Mouse (Mus musculus) heart, postnatal 0 days (tissue): ENCODE results near the gene Add3. TPM values are rescaled to one million over a fixed set of nuclear protein-coding genes. Genes with fewer than 3 reads are reported as not detected.

Source experiments
- ATAC-seq: fragments of 200-750 bp; cut with Nextera tagmentation; 2 replicates; pipeline ENCODE4 v1.8.0; 2017; ENCODE audit warnings: low read depth, moderate number of reproducible peaks, moderate library complexity; ENCODE audit not compliant: insufficient read depth
- DNase-seq: peaks from one replicate; pipeline ENCODE4 v3.0.0-alpha.2; 2016; ENCODE audit warnings: low spot score
- H3K27ac ChIP-seq: fragments of 300-500 bp; sonication (generic); 2 replicates; pipeline ENCODE4 v1.5.1; 2014; ENCODE audit warnings: low read depth, mild to moderate bottlenecking
- H3K27me3 ChIP-seq: fragments of 300-500 bp; sonication (generic); 2 replicates; pipeline ENCODE4 v1.6.1; 2014; ENCODE audit warnings: low read length, mixed read lengths; ENCODE audit not compliant: control insufficient read depth, insufficient read depth
- H3K36me3 ChIP-seq: fragments of 300-500 bp; sonication (generic); replicated peaks from 2 replicates; pipeline ENCODE4 v1.6.1; 2014; ENCODE audit warnings: low read length, mixed read lengths; ENCODE audit not compliant: control insufficient read depth, insufficient read depth
- H3K4me1 ChIP-seq: fragments of 300-500 bp; sonication (generic); 2 replicates; pipeline ENCODE4 v1.6.1; 2014; ENCODE audit warnings: antibody characterized with exemption; ENCODE audit not compliant: control insufficient read depth, insufficient read depth
- H3K4me2 ChIP-seq: fragments of 300-500 bp; sonication (generic); 2 replicates; pipeline ENCODE4 v1.6.1; 2014; ENCODE audit warnings: low read depth, mild to moderate bottlenecking, low read length, moderate library complexity
- H3K4me3 ChIP-seq: fragments of 300-500 bp; sonication (generic); 2 replicates; pipeline ENCODE4 v1.5.1; 2014; ENCODE audit warnings: low read depth, low read length
- H3K9ac ChIP-seq: fragments of 300-500 bp; sonication (generic); replicated peaks from 2 replicates; pipeline ENCODE4 v1.6.1; 2014; ENCODE audit warnings: low read depth, low read length, mixed read lengths
- H3K9me3 ChIP-seq: fragments of 300-500 bp; sonication (generic); replicated peaks from 2 replicates; pipeline ENCODE4 v1.6.1; 2016; ENCODE audit warnings: low read length; ENCODE audit not compliant: control insufficient read depth
- CTCF ChIP-seq: IDR thresholded peaks from 2 replicates; pipeline ENCODE4 v1.5.1; 2016; ENCODE audit warnings: antibody characterized with exemption, control low read depth, low read depth
- EP300 ChIP-seq: IDR thresholded peaks from 2 replicates; pipeline ENCODE4 v1.6.1; 2016; ENCODE audit warnings: antibody characterized with exemption, low read depth
- WGBS: fragments of 180-500 bp; shearing (Covaris S2); extraction: QIAGEN DNeasy Blood & Tissue Kit; methylation state at CpG from one replicate; pipeline ENCODE4 v1.1.7; 2014; 5-methylcytosine and 5-hydroxymethylcytosine counted together
- polyA plus RNA-seq: library from polyadenylated mRNA; unstranded; fragments of >200 nt; fragmentation: Nextera tagmentation; extraction: Ambion mirVana; gene quantifications from 2 replicates; pipeline ENCODE4 v1.2.1, GENCODE M21; 2015
- total RNA-seq: library from RNA; depleted of rRNA; stranded (reverse); fragments of >200 nt; gene quantifications from 2 replicates; pipeline ENCODE4 v1.2.3, GENCODE M21; 2014; ENCODE audit warnings: low replicate concordance

The Add3 gene
- total and polyA plus RNA-seq, 2 experiments from 2014 or later, result 62.1 to 82.9 TPM

DNA sequence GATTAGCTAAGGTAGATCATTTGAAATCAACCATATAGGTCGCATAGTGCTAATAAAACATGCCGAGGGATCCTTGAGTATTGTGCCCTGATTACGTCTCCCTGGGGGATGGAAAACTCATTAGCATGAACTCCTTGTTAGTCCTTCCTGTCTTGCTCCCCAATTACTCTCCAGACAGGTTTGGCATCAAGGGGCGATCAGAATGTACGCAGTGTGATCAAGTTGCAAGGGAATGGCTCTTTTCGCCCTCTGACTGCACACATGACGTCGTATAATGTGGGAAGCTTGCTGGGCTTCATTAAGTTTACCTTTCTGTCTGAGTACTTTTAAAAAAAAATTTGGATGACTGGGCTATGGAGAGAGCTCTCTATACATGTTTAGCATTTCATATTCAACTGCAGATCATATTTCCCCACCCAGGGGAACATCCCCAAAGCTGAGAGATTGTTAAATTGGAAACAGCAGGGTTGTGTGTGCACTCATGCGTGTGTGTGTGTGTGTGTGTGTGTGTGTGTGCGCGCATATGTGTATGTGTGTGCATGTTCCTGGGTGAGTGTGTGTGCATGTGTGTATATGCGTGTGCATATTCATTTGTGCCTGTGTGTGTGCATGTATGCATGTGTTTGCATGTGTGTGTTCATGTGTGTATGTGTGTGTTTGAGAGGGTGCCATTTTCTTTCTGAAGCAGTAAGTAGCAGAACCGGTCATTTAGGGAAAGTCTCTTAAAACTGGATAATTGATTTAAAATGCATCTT lies 3.7 kb upstream of the Add3 start:
- Histone ChIP-seq H3K27me3 (no peaks in the 10 kb centered on the region), H3K9ac (no peak overlapping the region), H3K4me2 (no peak overlapping the region), H3K36me3 (no peaks in the 10 kb centered on the region), H3K27ac (no peak overlapping the region), H3K4me1 (no peaks in the 10 kb centered on the region), H3K4me3 (no peak overlapping the region), H3K9me3 (no peaks in the 10 kb centered on the region)
- ATAC-seq (no peak), DNase-seq (no peak)
- 86% methylated on average over 13 of the region's 13 CpGs for WGBS
- TF ChIP-seq EP300, result no peak
- TF ChIP-seq CTCF, result no peak

DNA sequence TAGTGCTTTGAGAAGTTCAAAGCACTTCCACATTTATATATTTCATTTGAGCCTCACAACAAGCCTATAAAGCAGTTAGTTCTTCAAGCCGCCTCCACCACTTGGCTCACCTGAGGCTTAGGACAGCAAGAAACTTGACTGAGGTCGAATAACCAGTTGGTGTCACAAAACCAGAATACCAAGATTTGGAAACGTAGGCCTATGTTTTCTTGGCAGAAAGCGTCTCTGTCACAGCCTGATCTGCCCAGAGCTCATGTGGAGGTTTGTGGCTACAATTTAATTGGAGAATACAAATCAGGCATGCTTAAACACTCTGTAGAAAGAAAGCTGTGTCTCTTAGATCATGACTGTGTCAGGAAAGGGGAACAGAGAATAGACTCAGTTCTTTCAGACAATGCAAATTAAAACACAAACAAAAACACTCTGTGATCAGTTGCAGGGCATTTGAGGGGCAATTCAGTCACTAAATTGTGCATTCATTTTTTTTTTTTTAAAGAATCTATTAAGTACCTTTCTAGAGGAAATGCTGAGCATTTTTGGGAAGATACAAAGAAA lies 3.0 kb upstream of the Add3 start:
- H3K27ac ChIP-seq, result no peak overlapping the region
- no peak overlapping the region for H3K4me2 ChIP-seq
- no peaks in the 10 kb centered on the region for H3K36me3 ChIP-seq
- ATAC-seq (no peak), DNase-seq (no peak)
- H3K4me3 ChIP-seq, result no peak overlapping the region
- no peaks in the 10 kb centered on the region for H3K4me1 ChIP-seq
- TF ChIP-seq EP300 (no peak), CTCF (no peak)
- WGBS, result 74% methylated on average over 4 of the region's 4 CpGs
- no peaks in the 10 kb centered on the region for H3K9me3 ChIP-seq
- no peak overlapping the region for H3K9ac ChIP-seq
- no peaks in the 10 kb centered on the region for H3K27me3 ChIP-seq

DNA sequence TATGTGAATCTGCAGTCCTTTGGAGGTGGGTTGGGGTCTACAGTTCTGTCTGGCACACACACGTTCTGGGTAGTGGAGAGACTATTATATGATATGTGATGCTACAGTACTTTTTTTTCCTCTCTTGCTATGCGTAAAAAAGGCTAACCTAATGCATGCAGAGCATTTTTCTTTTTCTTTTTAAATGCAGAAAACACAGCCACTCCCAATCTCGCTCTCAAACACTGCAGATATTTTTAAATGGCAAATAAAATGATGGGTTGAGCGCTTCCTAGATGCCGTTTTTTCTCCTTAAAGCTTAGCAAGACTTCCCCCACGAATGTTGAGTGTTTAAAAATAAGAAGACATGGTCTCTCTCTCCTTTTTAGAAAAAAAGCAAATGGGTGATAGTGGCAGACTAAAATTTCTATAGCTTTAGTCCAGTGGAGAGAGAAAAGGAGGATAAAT lies 584 bp downstream of the Add3 start:
- no peak for DNase-seq
- peaks cover 17% of the 10 kb centered on the region for H3K4me1 ChIP-seq
- no peaks in the 10 kb centered on the region for H3K9me3 ChIP-seq
- no peak for ATAC-seq
- WGBS, result under 1% methylated on average over 6 of the region's 6 CpGs
- TF ChIP-seq EP300 (no peak), CTCF (no peak)
- peak overlapping the region; percentile 95 for H3K27ac ChIP-seq
- no peaks in the 10 kb centered on the region for H3K27me3 ChIP-seq
- H3K4me2 ChIP-seq, result peak overlapping the region; percentile 76
- no peaks in the 10 kb centered on the region for H3K36me3 ChIP-seq
- peak overlapping the region; percentile 76 for H3K9ac ChIP-seq
- peak overlapping the region; percentile 94 for H3K4me3 ChIP-seq

DNA sequence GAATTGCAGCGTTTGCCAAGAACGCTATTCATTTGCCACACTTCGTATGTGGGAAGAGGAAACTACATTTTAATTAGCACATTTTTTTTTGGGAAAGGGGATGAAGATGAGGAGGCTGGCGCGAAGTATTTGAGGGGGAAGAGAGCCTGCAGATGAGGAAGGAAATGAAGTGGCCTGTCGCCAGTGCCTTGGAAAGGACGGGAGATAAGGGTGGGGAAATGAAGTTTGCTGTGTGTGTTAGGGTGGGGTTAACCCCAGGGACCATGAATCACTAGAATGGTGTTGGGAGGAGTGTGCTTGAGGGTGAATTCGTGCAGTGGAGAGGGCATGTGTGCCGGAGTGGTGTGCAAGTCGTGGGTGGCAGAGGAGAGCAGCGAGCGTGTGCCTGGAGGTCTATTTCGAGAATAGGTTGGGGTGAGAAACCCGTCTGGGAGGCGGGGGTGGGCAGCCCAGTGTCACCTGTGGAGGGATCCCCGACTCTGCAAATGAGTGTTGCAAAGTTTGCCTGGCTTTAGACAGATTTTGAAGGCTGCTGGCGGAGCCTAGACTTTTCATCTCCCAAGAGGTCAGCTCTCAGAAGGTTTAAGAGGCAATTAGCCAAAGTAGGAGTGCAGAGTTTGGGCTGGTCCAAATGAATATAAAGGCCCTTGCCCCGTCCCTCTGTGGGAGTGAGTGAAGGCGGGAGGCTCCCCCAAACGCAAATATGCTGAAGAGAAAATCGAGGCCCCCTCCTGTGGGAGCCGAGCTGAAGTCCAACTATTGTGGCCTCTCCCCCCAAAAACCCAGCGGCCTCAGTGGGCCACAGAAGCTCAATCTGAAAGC lies 1.2 kb downstream of the Add3 start:
- H3K4me2 ChIP-seq, result peak overlapping the region; percentile 76
- under 1% methylated on average over 23 of the region's 23 CpGs for WGBS

More for the DNA sequence above, 1.2 kb downstream of the Add3 start:
- TF ChIP-seq CTCF (no peak), EP300 (peak; percentile 62; the same call in 1 of the 2 replicates)
- DNase-seq (peak; percentile 69), ATAC-seq (0 out of 2 replicates have a peak, but pooled peaks have one; percentile 0)
- Histone ChIP-seq H3K36me3 (no peaks in the 10 kb centered on the region), H3K27me3 (no peaks in the 10 kb centered on the region), H3K4me1 (peaks cover 23% of the 10 kb centered on the region), H3K4me3 (peak overlapping the region; percentile 94), H3K9ac (peak overlapping the region; percentile 76), H3K9me3 (no peaks in the 10 kb centered on the region), H3K27ac (peak overlapping the region; percentile 95)
